Mouse (Mus musculus) forebrain, embryonic 16.5 days (tissue): Measurements from ENCODE around the gene Pithd1. TPM values are rescaled to one million over a fixed set of nuclear protein-coding genes. Genes with fewer than 3 reads are reported as not detected.

ENCODE experiments used
- ATAC-seq: fragments of 200-750 bp; cut with Nextera tagmentation; 2 replicates; pipeline ENCODE4 v1.8.0; 2017; ENCODE audit warnings: mild to moderate bottlenecking, moderate library complexity
- H3K27ac ChIP-seq: fragments of 300-500 bp; sonication (generic); 2 replicates; pipeline ENCODE4 v1.5.1; 2014; ENCODE audit warnings: low read length, control low read depth
- H3K27me3 ChIP-seq: fragments of 300-500 bp; sonication (generic); replicated peaks from 2 replicates; pipeline ENCODE4 v1.6.1; 2014; ENCODE audit warnings: low read length; ENCODE audit not compliant: control insufficient read depth, insufficient read depth
- H3K36me3 ChIP-seq: fragments of 300-500 bp; sonication (generic); 2 replicates; pipeline ENCODE4 v1.6.1; 2014; ENCODE audit not compliant: control insufficient read depth, insufficient read depth
- H3K4me1 ChIP-seq: fragments of 300-500 bp; sonication (generic); replicated peaks from 2 replicates; pipeline ENCODE4 v1.6.1; 2014; ENCODE audit warnings: low read length; ENCODE audit not compliant: control insufficient read depth, insufficient read depth
- H3K4me2 ChIP-seq: fragments of 300-500 bp; sonication (generic); 2 replicates; pipeline ENCODE4 v1.6.1; 2014; ENCODE audit warnings: mild to moderate bottlenecking, low read length, control low read depth
- H3K4me3 ChIP-seq: fragments of 300-500 bp; sonication (generic); replicated peaks from 2 replicates; pipeline ENCODE4 v1.5.1; 2014; ENCODE audit warnings: mild to moderate bottlenecking, low read length, control low read depth
- H3K9ac ChIP-seq: fragments of 300-500 bp; sonication (generic); replicated peaks from 2 replicates; pipeline ENCODE4 v1.6.1; 2014; ENCODE audit warnings: low read depth, low read length, control low read depth
- H3K9me3 ChIP-seq: fragments of 300-500 bp; sonication (generic); 2 replicates; pipeline ENCODE4 v1.6.1; 2016; ENCODE audit warnings: low read length; ENCODE audit not compliant: control insufficient read depth
- WGBS: fragments of 180-500 bp; shearing (Covaris S2); extraction: QIAGEN DNeasy Blood & Tissue Kit; methylation state at CpG from one replicate; pipeline ENCODE4 v1.1.7; 2014; 5-methylcytosine and 5-hydroxymethylcytosine counted together
- polyA plus RNA-seq: library from polyadenylated mRNA; unstranded; fragments of >200 nt; fragmentation: Nextera tagmentation; extraction: Ambion mirVana; gene quantifications from 2 replicates; pipeline ENCODE4 v1.2.1, GENCODE M21; 2015

Pithd1 gene
- polyA plus RNA-seq, 1 experiment from 2014 or later, result 56.0 TPM

DNA sequence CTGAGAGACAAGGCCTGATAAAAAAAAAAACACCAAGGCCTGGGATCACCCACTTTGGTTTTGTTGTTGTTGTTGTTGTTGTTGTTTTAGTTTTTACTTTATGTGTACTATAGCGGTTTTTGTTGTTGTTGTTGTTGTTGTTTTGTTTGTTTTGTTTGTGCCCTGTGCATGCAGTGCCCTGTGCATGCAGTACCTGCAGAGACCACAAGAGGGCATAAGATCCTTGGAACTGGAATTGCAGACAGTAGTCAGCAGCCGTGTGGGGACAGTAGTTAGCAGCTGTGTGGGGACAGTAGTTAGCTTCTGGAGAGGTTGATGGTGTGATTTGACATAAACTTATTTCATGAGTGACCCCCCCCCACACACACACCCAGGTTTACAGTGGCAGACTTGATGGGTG, 32.8 kb downstream of the Pithd1 start:
- H3K27me3 ChIP-seq, result no peaks in the 10 kb centered on the region
- H3K36me3 ChIP-seq, result peaks cover 10% of the 10 kb centered on the region
- ATAC-seq, result peak; percentile 60
- H3K27ac ChIP-seq, result no peak overlapping the region
- H3K9me3 ChIP-seq, result 0 out of 2 replicates have a peak, but pooled peaks cover 2% of the 10 kb centered on the region
- H3K4me1 ChIP-seq, result no peaks in the 10 kb centered on the region
- WGBS, result 7% methylated on average over 2 of the region's 2 CpGs
- H3K4me3 ChIP-seq, result no peak overlapping the region
- no peak overlapping the region for H3K4me2 ChIP-seq
- no peak overlapping the region for H3K9ac ChIP-seq

- no peak for ATAC-seq
- Histone ChIP-seq H3K4me3 (no peak overlapping the region), H3K27ac (no peak overlapping the region), H3K36me3 (peaks cover 10% of the 10 kb centered on the region), H3K4me1 (peaks cover 3% of the 10 kb centered on the region), H3K27me3 (no peaks in the 10 kb centered on the region), H3K9ac (no peak overlapping the region), H3K4me2 (no peak overlapping the region), H3K9me3 (0 out of 2 replicates have a peak, but pooled peaks cover 2% of the 10 kb centered on the region)
- 89% methylated on average over 3 of the region's 3 CpGs for WGBS
Observed at GRCm38 (mm10) chr4:135953179-135953578, 33.9 kb downstream of the Pithd1 start.

DNA sequence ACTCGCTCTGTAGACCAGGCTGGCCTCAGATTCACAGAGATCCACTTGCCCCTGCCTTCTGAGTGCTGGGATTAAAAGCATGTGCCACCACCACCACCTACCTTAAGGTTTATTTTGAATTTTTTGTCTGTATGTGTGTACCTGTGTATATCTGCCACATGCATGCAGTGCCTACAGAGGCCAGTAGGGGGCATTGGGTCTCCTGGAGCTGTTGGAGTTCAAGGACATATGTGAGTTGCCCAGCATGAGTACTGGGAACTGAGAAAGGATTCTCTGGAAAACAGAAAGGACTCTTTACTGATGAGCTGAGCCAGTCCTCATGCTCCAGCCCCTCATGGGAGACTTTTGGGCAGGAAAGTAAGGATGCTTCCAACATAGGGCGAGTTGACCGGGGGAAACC, 35.6 kb downstream of the Pithd1 start:
- 0 out of 2 replicates have a peak, but pooled peaks cover 2% of the 10 kb centered on the region for H3K9me3 ChIP-seq
- no peak overlapping the region for H3K27ac ChIP-seq
- WGBS, result 92% methylated on average over 3 of the region's 3 CpGs
- no peak overlapping the region for H3K4me3 ChIP-seq
- no peak overlapping the region for H3K4me2 ChIP-seq
- H3K36me3 ChIP-seq, result peaks cover 10% of the 10 kb centered on the region
- peaks cover 13% of the 10 kb centered on the region for H3K4me1 ChIP-seq
- no peak overlapping the region for H3K9ac ChIP-seq
- H3K27me3 ChIP-seq, result no peaks in the 10 kb centered on the region
- ATAC-seq, result no peak

- ATAC-seq, result no peak
- H3K4me2 ChIP-seq, result no peak overlapping the region
- WGBS, result 86% methylated on average over 6 of the region's 6 CpGs
- H3K9ac ChIP-seq, result no peak overlapping the region
- no peaks in the 10 kb centered on the region for H3K27me3 ChIP-seq
- H3K27ac ChIP-seq, result no peak overlapping the region
- H3K4me3 ChIP-seq, result no peak overlapping the region
- peaks cover 17% of the 10 kb centered on the region for H3K4me1 ChIP-seq
- H3K36me3 ChIP-seq, result peaks cover 10% of the 10 kb centered on the region
- H3K9me3 ChIP-seq, result 0 out of 2 replicates have a peak, but pooled peaks cover 2% of the 10 kb centered on the region
Observed at GRCm38 (mm10) chr4:135950365-135950764, 36.7 kb downstream of the Pithd1 start.

DNA sequence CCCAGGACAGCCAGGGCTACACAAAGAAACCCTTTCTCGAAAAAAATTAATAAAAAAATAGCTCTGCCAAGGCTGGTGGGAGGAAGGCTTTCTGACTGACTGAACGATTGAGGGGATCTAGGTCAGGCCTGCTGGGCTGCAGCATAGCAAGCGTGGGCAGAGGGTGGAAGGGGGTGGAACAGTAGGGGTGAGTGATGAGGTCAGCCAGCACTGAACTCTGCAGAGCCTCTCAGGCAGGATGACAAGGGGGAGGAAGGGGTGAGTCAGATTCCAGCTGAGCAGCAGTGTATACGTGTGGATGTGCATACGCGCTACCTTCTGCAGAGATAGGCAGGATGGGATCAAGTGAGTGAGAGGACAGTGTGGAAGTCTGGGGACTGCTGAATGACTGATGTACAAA, 37.2 kb downstream of the Pithd1 start:
- no peak overlapping the region for H3K9ac ChIP-seq
- peaks cover 8% of the 10 kb centered on the region for H3K36me3 ChIP-seq
- WGBS, result 74% methylated on average over 6 of the region's 6 CpGs
- no peaks in the 10 kb centered on the region for H3K27me3 ChIP-seq
- no peak overlapping the region for H3K4me2 ChIP-seq
- no peak overlapping the region for H3K4me3 ChIP-seq
- H3K4me1 ChIP-seq, result peaks cover 17% of the 10 kb centered on the region
- H3K27ac ChIP-seq, result no peak overlapping the region
- ATAC-seq, result no peak
- H3K9me3 ChIP-seq, result 0 out of 2 replicates have a peak, but pooled peaks cover 2% of the 10 kb centered on the region

DNA sequence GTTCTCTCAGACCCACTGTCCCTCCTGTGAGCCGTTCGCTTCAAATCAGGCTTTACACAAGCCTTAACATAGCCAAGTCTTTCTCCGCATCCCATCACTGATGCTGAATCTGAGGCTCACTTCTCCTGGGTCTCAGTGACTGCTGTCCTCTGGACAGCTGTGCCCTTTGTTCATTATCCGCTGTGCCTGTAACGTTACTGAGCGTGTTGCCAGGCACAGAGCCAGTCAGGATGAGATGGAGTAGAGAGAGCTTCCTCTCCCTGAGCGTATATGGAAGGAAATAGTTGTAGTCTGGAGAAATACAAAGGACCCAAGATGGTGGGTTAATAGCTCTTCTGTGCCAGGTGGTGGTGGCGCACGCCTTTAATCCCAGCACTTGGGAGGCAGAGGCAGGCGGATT, 37.6 kb downstream of the Pithd1 start:
- Histone ChIP-seq H3K4me3 (no peak overlapping the region), H3K9me3 (0 out of 2 replicates have a peak, but pooled peaks cover 2% of the 10 kb centered on the region), H3K27ac (no peak overlapping the region), H3K4me1 (peaks cover 17% of the 10 kb centered on the region), H3K27me3 (no peaks in the 10 kb centered on the region), H3K9ac (no peak overlapping the region), H3K36me3 (peaks cover 7% of the 10 kb centered on the region), H3K4me2 (no peak overlapping the region)
- WGBS, result 81% methylated on average over 10 of the region's 10 CpGs
- no peak for ATAC-seq

DNA sequence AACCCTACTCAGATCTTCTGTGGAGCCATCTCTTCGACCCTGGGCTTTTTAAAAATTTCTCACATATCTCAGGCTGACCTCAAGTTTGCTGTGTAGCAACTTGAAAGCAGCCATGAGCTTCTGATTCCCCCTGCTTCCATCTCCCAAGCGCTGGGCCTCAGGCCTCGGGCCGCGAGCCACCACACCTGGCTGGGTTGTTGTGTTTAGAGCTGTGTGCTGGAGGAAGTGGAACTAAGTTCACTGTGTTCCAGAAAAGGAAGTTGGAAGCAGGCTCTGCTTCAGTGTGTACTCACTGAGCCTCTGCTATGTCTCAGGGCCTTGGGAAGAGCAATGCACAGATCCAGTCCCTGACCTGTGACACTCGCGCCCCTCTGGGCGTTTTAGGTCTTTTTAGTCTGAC, 38.9 kb downstream of the Pithd1 start:
- Histone ChIP-seq H3K9ac (no peak overlapping the region), H3K27ac (no peak overlapping the region), H3K4me3 (no peak overlapping the region), H3K36me3 (peaks cover 7% of the 10 kb centered on the region), H3K27me3 (no peaks in the 10 kb centered on the region), H3K9me3 (0 out of 2 replicates have a peak, but pooled peaks cover 2% of the 10 kb centered on the region), H3K4me1 (peaks cover 17% of the 10 kb centered on the region), H3K4me2 (no peak overlapping the region)
- ATAC-seq, result no peak
- 97% methylated on average over 8 of the region's 8 CpGs for WGBS

- peak overlapping the region; percentile 83 for H3K9ac ChIP-seq
- no peaks in the 10 kb centered on the region for H3K27me3 ChIP-seq
- H3K4me2 ChIP-seq, result peak overlapping the region; percentile 81
- under 1% methylated on average over 28 of the region's 28 CpGs for WGBS
- peak; percentile 34 for ATAC-seq
- peak overlapping the region; percentile 86 for H3K4me3 ChIP-seq
- peaks cover 7% of the 10 kb centered on the region for H3K36me3 ChIP-seq
- peaks cover 17% of the 10 kb centered on the region for H3K4me1 ChIP-seq
- H3K9me3 ChIP-seq, result 0 out of 2 replicates have a peak, but pooled peaks cover 2% of the 10 kb centered on the region
- H3K27ac ChIP-seq, result peak overlapping the region; percentile 50
Observed at GRCm38 (mm10) chr4:135946659-135947301, 40.3 kb downstream of the Pithd1 start.

DNA sequence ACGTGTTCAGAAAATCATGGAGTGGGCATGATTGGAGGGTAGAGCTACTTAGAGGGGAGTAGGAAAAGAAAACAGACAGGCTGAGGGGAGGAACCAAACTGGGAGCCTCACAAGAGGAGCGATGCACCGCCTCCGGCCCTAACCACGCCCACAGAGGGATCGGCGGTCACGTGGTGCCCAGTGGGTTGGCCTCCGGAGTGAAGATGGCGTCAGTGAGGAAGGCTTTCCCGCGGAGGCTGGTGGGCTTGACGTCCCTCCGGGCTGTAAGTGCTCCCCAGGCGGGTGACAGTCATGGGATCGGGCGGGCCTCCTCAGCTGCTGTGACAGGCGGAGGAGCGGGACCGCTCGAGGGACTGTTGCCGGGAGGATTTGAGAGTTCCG, 40.8 kb downstream of the Pithd1 start, which contains the start of gene Hmgcl:
Gene Hmgcl (plus strand): TSS at position 171 of the 381 bp plus-strand sequence.
- ATAC-seq, result peak; percentile 97
- Histone ChIP-seq H3K4me2 (peak within 1 kb of the TSS; percentile 81), H3K9me3 (no peaks in the 10 kb centered on the region), H3K36me3 (0 out of 2 replicates have a peak, but pooled peaks cover 4% of the 10 kb centered on the region), H3K4me1 (peaks cover 17% of the 10 kb centered on the region), H3K27ac (peak within 1 kb of the TSS; percentile 78), H3K9ac (peak within 1 kb of the TSS; percentile 83), H3K27me3 (no peaks in the 10 kb centered on the region), H3K4me3 (peak within 1 kb of the TSS; percentile 86)
- under 1% methylated on average over 23 of the region's 23 CpGs for WGBS
